Mouse (Mus musculus): ENCODE results near the gene Cabp7. TPM values are rescaled to one million over a fixed set of nuclear protein-coding genes. Genes with fewer than 3 reads are reported as not detected.
A peak's percentile ranks its signal among the peaks of the same experiment; 100 is the strongest.

Gene Cabp7
- polyA plus RNA-seq, 1 experiment from 2014 or later, result 1.4 TPM

- WGBS, result 67% methylated on average over 6 of the region's 6 CpGs
- DNase-seq (ENCODE audit: low spot score), result no peak
- H3K9me3 ChIP-seq, result no peaks in the 10 kb centered on the region
- H3K27ac ChIP-seq, result no peak overlapping the region
- H3K36me3 ChIP-seq, result no peaks in the 10 kb centered on the region
- H3K4me1 ChIP-seq (replicated peaks), result peaks cover 35% of the 10 kb centered on the region
- H3K27me3 ChIP-seq (ENCODE audit: insufficient read depth, poor library complexity, severe bottlenecking), result peaks cover 81% of the 10 kb centered on the region
- H3K4me3 ChIP-seq, result peak overlapping the region; percentile 68; the same call in 1 of the 2 replicates
These were observed 1.9 kb downstream of the Cabp7 start for GRCm38 (mm10) chr11:4744691-4745090.

GRCm38 (mm10) chr11:4740785-4741184 lies 5.8 kb downstream of the Cabp7 start:
- Histone ChIP-seq H3K36me3 (peaks cover 17% of the 10 kb centered on the region), H3K27ac (no peak overlapping the region), H3K4me1 (replicated peaks) (peaks cover 20% of the 10 kb centered on the region), H3K9me3 (no peaks in the 10 kb centered on the region), H3K4me3 (no peak overlapping the region), H3K27me3 (ENCODE audit: insufficient read depth, poor library complexity, severe bottlenecking) (peaks cover 42% of the 10 kb centered on the region)
- no peak for DNase-seq (ENCODE audit: low spot score)
- 71% methylated on average over 5 of the region's 5 CpGs for WGBS

GRCm38 (mm10) chr11:4738719-4739118 lies 7.9 kb downstream of the Cabp7 start:
- Histone ChIP-seq H3K4me1 (replicated peaks) (peaks cover 28% of the 10 kb centered on the region), H3K27ac (no peak overlapping the region), H3K4me3 (no peak overlapping the region), H3K36me3 (peaks cover 17% of the 10 kb centered on the region), H3K9me3 (no peaks in the 10 kb centered on the region), H3K27me3 (ENCODE audit: insufficient read depth, poor library complexity, severe bottlenecking) (peaks cover 26% of the 10 kb centered on the region)
- no peak for DNase-seq (ENCODE audit: low spot score)
- WGBS, result 92% methylated on average over 16 of the region's 16 CpGs

- Histone ChIP-seq H3K4me1 (replicated peaks) (peaks cover 28% of the 10 kb centered on the region), H3K27me3 (ENCODE audit: insufficient read depth, poor library complexity, severe bottlenecking) (peaks cover 16% of the 10 kb centered on the region), H3K9me3 (no peaks in the 10 kb centered on the region), H3K36me3 (peaks cover 17% of the 10 kb centered on the region), H3K4me3 (no peak overlapping the region), H3K27ac (0 out of 2 replicates have a peak overlapping the region, but pooled peaks have one; percentile 6)
- 83% methylated on average over 10 of the region's 10 CpGs for WGBS
- no peak for DNase-seq (ENCODE audit: low spot score)
These were observed 8.9 kb downstream of the Cabp7 start for GRCm38 (mm10) chr11:4737682-4738081.

GRCm38 (mm10) chr11:4736355-4736754 lies 10.2 kb downstream of the Cabp7 start:
- Histone ChIP-seq H3K4me1 (replicated peaks) (peaks cover 39% of the 10 kb centered on the region), H3K27ac (no peak overlapping the region), H3K36me3 (peaks cover 17% of the 10 kb centered on the region), H3K27me3 (ENCODE audit: insufficient read depth, poor library complexity, severe bottlenecking) (peaks cover 4% of the 10 kb centered on the region), H3K4me3 (no peak overlapping the region), H3K9me3 (no peaks in the 10 kb centered on the region)
- no peak for DNase-seq (ENCODE audit: low spot score)
- WGBS, result 44% methylated on average over 6 of the region's 6 CpGs

GRCm38 (mm10) chr11:4734179-4734578 lies 12.4 kb downstream of the Cabp7 start:
- Histone ChIP-seq H3K4me1 (replicated peaks) (peaks cover 38% of the 10 kb centered on the region), H3K9me3 (no peaks in the 10 kb centered on the region), H3K27me3 (ENCODE audit: insufficient read depth, poor library complexity, severe bottlenecking) (peaks cover 4% of the 10 kb centered on the region), H3K27ac (no peak overlapping the region), H3K36me3 (peaks cover 22% of the 10 kb centered on the region), H3K4me3 (no peak overlapping the region)
- DNase-seq (ENCODE audit: low spot score), result peak; percentile 47
- 30% methylated on average over 12 of the region's 12 CpGs for WGBS

- peaks cover 38% of the 10 kb centered on the region for H3K4me1 ChIP-seq (replicated peaks)
- H3K36me3 ChIP-seq, result peaks cover 12% of the 10 kb centered on the region
- peaks cover 4% of the 10 kb centered on the region; the same call in 1 of the 2 replicates for H3K27me3 ChIP-seq (ENCODE audit: insufficient read depth, poor library complexity, severe bottlenecking)
- H3K4me3 ChIP-seq, result no peak overlapping the region
- 65% methylated on average over 7 of the region's 7 CpGs for WGBS
- DNase-seq (ENCODE audit: low spot score), result no peak
- H3K27ac ChIP-seq, result no peak overlapping the region; the same call in 1 of the 2 replicates
- no peaks in the 10 kb centered on the region for H3K9me3 ChIP-seq
These were observed 14.8 kb downstream of the Cabp7 start for GRCm38 (mm10) chr11:4731781-4732180.

- DNase-seq (ENCODE audit: low spot score), result no peak
- WGBS, result 86% methylated on average over 5 of the region's 5 CpGs
- H3K4me1 ChIP-seq (replicated peaks), result peaks cover 32% of the 10 kb centered on the region
These were observed 15.7 kb downstream of the Cabp7 start for GRCm38 (mm10) chr11:4730913-4731312.

GRCm38 (mm10) chr11:4730096-4730495 lies 16.5 kb downstream of the Cabp7 start:
- H3K4me1 ChIP-seq (replicated peaks), result peaks cover 24% of the 10 kb centered on the region
- peaks cover 29% of the 10 kb centered on the region for H3K36me3 ChIP-seq
- no peak overlapping the region for H3K4me3 ChIP-seq
- H3K27ac ChIP-seq, result no peak overlapping the region
- DNase-seq (ENCODE audit: low spot score), result no peak
- 86% methylated on average over 6 of the region's 6 CpGs for WGBS
- no peaks in the 10 kb centered on the region for H3K9me3 ChIP-seq
- H3K27me3 ChIP-seq (ENCODE audit: insufficient read depth, poor library complexity, severe bottlenecking), result no peaks in the 10 kb centered on the region; the same call in 1 of the 2 replicates

More at GRCm38 (mm10) chr11:4730913-4731312, 15.7 kb downstream of the Cabp7 start:
- no peak overlapping the region for H3K27ac ChIP-seq
- no peak overlapping the region for H3K4me3 ChIP-seq
- H3K27me3 ChIP-seq (ENCODE audit: insufficient read depth, poor library complexity, severe bottlenecking), result peaks cover 4% of the 10 kb centered on the region; the same call in 1 of the 2 replicates
- peaks cover 21% of the 10 kb centered on the region for H3K36me3 ChIP-seq
- H3K9me3 ChIP-seq, result no peaks in the 10 kb centered on the region

GRCm38 (mm10) chr11:4729603-4730002 lies 17.0 kb downstream of the Cabp7 start:
- H3K4me3 ChIP-seq, result no peak overlapping the region
- H3K4me1 ChIP-seq (replicated peaks), result peaks cover 19% of the 10 kb centered on the region
- no peaks in the 10 kb centered on the region for H3K9me3 ChIP-seq
- H3K36me3 ChIP-seq, result peaks cover 34% of the 10 kb centered on the region
- no peak overlapping the region for H3K27ac ChIP-seq
- WGBS, result 84% methylated on average over 12 of the region's 12 CpGs
- H3K27me3 ChIP-seq (ENCODE audit: insufficient read depth, poor library complexity, severe bottlenecking), result no peaks in the 10 kb centered on the region; the same call in 1 of the 2 replicates
- no peak for DNase-seq (ENCODE audit: low spot score)

- 88% methylated on average over 8 of the region's 8 CpGs for WGBS
- Histone ChIP-seq H3K36me3 (peaks cover 45% of the 10 kb centered on the region), H3K9me3 (no peaks in the 10 kb centered on the region), H3K4me3 (no peak overlapping the region), H3K4me1 (replicated peaks) (peaks cover 14% of the 10 kb centered on the region), H3K27me3 (ENCODE audit: insufficient read depth, poor library complexity, severe bottlenecking) (no peaks in the 10 kb centered on the region), H3K27ac (no peak overlapping the region)
- no peak for DNase-seq (ENCODE audit: low spot score)
These were observed 24.9 kb downstream of the Cabp7 start for GRCm38 (mm10) chr11:4721728-4722127.

GRCm38 (mm10) chr11:4720900-4721580 lies 25.5 kb downstream of the Cabp7 start:
- WGBS, result 58% methylated on average over 7 of the region's 7 CpGs
- Histone ChIP-seq H3K27ac (no peak overlapping the region), H3K4me3 (no peak overlapping the region), H3K36me3 (peaks cover 38% of the 10 kb centered on the region), H3K9me3 (no peaks in the 10 kb centered on the region), H3K27me3 (ENCODE audit: insufficient read depth, poor library complexity, severe bottlenecking) (no peaks in the 10 kb centered on the region), H3K4me1 (replicated peaks) (peaks cover 14% of the 10 kb centered on the region)
- no peak for DNase-seq (ENCODE audit: low spot score)

GRCm38 (mm10) chr11:4720393-4720792 lies 26.2 kb downstream of the Cabp7 start:
- DNase-seq (ENCODE audit: low spot score), result no peak

More at GRCm38 (mm10) chr11:4720393-4720792, 26.2 kb downstream of the Cabp7 start:
- Histone ChIP-seq H3K4me1 (replicated peaks) (peaks cover 14% of the 10 kb centered on the region), H3K9me3 (no peaks in the 10 kb centered on the region), H3K4me3 (no peak overlapping the region), H3K36me3 (peaks cover 31% of the 10 kb centered on the region), H3K27ac (no peak overlapping the region), H3K27me3 (ENCODE audit: insufficient read depth, poor library complexity, severe bottlenecking) (no peaks in the 10 kb centered on the region)
- 69% methylated on average over 11 of the region's 11 CpGs for WGBS
